Mouse (Mus musculus): Measurements from ENCODE around the gene Samd10. TPM values are rescaled to one million over a fixed set of nuclear protein-coding genes. Genes with fewer than 3 reads are reported as not detected.

The Samd10 gene
- polyA plus RNA-seq, 1 experiment from 2014 or later: 26.3 TPM

DNA sequence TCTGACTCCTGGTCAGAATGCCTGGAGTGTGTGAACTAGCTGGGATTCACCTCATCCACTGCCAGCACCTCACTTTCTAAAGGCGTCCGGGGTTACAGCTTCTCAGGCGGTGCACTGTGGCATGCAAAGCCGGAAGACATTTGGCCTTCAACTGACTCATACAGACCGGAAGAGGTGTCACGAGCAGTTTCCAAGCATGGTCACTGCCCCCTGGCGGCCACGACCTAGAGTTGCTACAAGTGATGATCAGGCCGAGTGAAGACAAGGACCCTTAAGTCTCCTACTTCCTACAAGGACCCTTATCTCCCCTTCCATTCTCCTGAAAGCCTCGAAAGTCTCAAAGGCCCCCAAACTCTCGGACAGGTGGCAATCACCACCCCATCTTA, 18.0 kb downstream of the Samd10 start:
- peak overlapping the region; percentile 96 for H3K4me2 ChIP-seq
- peak overlapping the region; percentile 78 for H3K4me3 ChIP-seq (replicated peaks)
- H3K4me1 ChIP-seq: peaks cover 39% of the 10 kb centered on the region
- peak overlapping the region; percentile 93 for H3K27ac ChIP-seq
- no peaks in the 10 kb centered on the region for H3K27me3 ChIP-seq
- no peaks in the 10 kb centered on the region for H3K9me3 ChIP-seq (replicated peaks)
- WGBS: under 1% methylated on average over 11 of the region's 11 CpGs
- peak; percentile 72 for ATAC-seq (replicated peaks; ENCODE audit: low FRiP score)
- peaks cover 31% of the 10 kb centered on the region for H3K36me3 ChIP-seq
- H3K9ac ChIP-seq: peak overlapping the region; percentile 78

DNA sequence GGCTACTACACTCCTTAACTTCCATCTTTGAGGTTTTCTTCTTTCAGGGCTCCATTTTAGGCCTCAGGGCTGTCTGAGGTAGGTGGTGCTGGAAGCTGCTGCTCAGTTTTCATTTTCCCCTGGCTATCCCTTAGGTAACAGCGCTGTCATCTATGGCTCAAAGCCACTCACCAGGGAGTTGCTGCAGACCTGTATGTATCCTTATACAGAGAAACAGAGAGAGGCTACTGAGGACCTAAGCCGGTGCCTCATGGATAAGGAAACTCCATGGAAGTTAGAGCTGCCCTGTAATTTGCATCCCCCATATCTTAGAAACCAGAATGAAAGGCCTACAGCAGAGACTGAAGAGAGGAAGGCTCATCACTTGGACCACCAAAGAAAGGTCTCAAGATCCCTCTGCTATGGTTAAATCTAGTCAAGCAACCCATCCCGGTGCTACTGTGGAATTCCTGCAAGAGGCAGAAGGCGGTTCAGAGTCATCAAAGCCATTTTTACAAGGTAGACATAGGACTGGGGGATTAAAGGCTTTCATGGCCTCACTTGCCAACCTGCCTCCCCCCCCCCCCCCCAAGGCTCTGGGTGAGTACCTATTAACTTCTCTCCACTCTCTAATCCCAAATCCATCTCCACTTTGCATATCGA, 18.8 kb downstream of the Samd10 start:
- Histone ChIP-seq H3K9me3 (replicated peaks) (no peaks in the 10 kb centered on the region), H3K4me2 (peak overlapping the region; percentile 96), H3K4me3 (replicated peaks) (peak overlapping the region; percentile 78), H3K4me1 (peaks cover 39% of the 10 kb centered on the region), H3K27ac (peak overlapping the region; percentile 93), H3K9ac (peak overlapping the region; percentile 78), H3K27me3 (no peaks in the 10 kb centered on the region), H3K36me3 (peaks cover 23% of the 10 kb centered on the region)
- no peak for ATAC-seq (replicated peaks; ENCODE audit: low FRiP score)
- WGBS: 70% methylated on average over 5 of the region's 5 CpGs

DNA sequence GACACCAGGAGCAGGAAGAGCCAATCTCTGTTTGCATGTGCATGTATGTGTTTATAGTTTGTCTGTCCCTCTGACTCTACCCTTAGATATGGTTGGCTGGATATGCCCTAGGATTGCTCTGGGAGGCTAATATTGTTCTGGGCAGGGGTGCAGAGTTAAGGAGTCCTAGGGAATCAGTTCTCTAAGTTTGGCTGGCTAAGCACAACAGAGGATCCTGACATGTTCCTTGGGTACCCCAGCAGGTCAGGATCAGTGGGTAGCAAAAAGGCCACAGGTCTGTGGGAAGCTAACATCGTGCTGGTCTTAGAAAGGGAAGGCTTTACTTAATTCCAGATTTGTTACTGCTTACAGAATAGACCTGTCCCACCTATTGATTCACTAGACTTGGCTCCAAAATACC, 19.3 kb downstream of the Samd10 start:
- no peak for ATAC-seq (replicated peaks; ENCODE audit: low FRiP score)
- Histone ChIP-seq H3K27ac (peak overlapping the region; percentile 93), H3K9me3 (replicated peaks) (no peaks in the 10 kb centered on the region), H3K36me3 (peaks cover 17% of the 10 kb centered on the region), H3K4me3 (replicated peaks) (no peak overlapping the region), H3K4me1 (peaks cover 39% of the 10 kb centered on the region), H3K9ac (no peak overlapping the region), H3K27me3 (no peaks in the 10 kb centered on the region), H3K4me2 (peak overlapping the region; percentile 22; the same call in 1 of the 2 replicates)
- WGBS: 94% methylated on average over 1 of the region's 1 CpGs

DNA sequence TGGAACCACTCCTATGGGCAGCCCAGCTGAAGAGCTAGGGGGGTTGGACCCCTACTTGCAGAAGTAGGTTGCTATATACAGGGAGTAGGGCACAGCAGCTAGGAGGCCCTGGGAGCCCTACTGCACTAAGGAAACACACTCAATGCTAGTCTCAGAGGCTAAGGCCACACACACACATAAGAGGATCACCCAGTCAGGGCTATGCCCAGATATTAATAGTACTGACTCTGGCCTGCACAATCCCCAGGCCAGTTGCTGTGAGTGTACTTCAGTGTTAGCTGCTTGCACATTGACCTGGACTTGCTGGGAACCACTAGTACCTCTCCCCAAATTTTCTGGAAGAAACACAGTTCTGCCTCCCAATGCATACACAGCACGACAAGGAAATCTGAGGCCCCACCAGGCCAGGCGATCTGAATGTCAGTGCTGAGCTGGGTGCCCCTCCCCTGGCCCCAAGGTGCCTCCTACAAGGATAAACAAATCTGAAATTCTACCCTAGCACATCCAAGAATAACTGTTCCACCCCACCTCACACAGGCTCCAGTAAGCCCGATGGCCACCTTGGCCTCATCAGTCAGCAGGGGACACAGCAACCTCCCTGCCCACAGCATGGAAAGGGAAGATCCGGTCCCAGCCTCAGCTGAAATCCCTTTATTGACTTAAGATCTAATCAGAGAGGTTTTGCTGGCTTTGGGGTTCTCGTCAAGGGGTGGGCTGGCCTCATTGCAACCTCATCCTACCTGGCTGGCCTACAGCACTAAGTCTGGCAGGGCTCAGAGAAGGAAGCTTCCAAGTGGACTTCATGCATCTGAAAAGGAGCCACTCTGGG, 20.0 kb downstream of the Samd10 start:
- 0 out of 2 replicates have a peak overlapping the region, but pooled peaks have one; percentile 18 for H3K9ac ChIP-seq
- no peak overlapping the region for H3K4me3 ChIP-seq (replicated peaks)
- peak; percentile 38 for ATAC-seq (replicated peaks; ENCODE audit: low FRiP score)
- peaks cover 17% of the 10 kb centered on the region for H3K36me3 ChIP-seq
- peak overlapping the region; percentile 93 for H3K27ac ChIP-seq
- H3K27me3 ChIP-seq: no peaks in the 10 kb centered on the region
- H3K4me2 ChIP-seq: peak overlapping the region; percentile 22
- peaks cover 39% of the 10 kb centered on the region for H3K4me1 ChIP-seq
- no peaks in the 10 kb centered on the region for H3K9me3 ChIP-seq (replicated peaks)
- 19% methylated on average over 5 of the region's 5 CpGs for WGBS

DNA sequence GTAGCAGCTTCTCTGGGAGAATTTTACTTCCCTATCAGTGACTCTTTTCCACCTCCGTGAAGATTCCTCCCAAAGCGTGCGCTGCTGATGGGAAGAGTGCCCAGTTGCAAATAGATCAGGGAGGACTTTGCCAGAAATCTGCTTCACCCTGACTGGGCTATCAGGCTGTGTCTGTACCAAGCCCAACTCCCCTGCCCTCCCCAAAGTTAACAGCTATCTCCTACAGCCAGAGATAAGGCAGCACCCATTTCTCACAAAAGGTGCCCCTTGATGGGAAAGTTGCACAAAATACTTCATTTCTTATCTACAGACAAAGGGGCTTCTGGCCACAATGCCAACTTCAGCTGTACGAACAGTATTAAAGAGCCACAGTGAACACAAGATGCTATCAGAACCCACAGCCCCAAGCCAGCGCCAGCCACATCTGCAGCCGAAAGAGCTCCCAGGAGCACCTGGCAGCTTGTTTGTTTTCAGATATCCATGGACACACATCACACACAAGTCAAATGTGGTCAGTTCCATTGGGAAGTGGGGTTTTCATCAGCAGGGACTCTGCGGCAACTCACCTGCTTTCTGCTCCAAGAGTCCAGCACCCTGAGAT, 20.9 kb downstream of the Samd10 start:
- Histone ChIP-seq H3K4me2 (no peak overlapping the region), H3K36me3 (peaks cover 18% of the 10 kb centered on the region; the same call in 1 of the 2 replicates), H3K27me3 (no peaks in the 10 kb centered on the region), H3K27ac (peak overlapping the region; percentile 93; the same call in 1 of the 2 replicates), H3K4me3 (replicated peaks) (no peak overlapping the region), H3K4me1 (peaks cover 39% of the 10 kb centered on the region), H3K9me3 (replicated peaks) (no peaks in the 10 kb centered on the region), H3K9ac (0 out of 2 replicates have a peak overlapping the region, but pooled peaks have one; percentile 18)
- ATAC-seq (replicated peaks; ENCODE audit: low FRiP score): no peak
- WGBS: 70% methylated on average over 7 of the region's 7 CpGs

DNA sequence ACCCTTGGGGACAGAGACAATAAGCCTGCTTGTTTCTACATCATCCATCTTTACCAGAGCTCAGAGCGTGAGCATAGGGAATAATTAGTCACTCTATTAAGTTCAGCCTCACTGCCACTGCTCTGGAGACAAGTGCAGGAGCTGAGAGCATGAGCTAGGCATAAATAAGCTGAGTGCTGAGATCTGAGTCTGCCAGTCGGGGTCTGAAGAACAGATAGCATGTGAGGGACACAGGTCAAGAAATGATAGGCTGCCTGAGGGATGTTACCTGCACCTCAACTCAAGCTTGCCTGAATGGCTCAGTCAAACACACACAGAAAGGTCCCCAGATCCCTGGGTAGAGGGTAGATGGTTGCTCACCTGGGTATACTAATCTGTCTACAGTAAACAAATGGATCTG, 21.9 kb downstream of the Samd10 start:
- Histone ChIP-seq H3K27me3 (no peaks in the 10 kb centered on the region), H3K4me3 (replicated peaks) (no peak overlapping the region), H3K36me3 (peaks cover 24% of the 10 kb centered on the region), H3K27ac (no peak overlapping the region), H3K4me2 (no peak overlapping the region), H3K4me1 (peaks cover 35% of the 10 kb centered on the region), H3K9ac (no peak overlapping the region), H3K9me3 (replicated peaks) (no peaks in the 10 kb centered on the region)
- 66% methylated on average over 2 of the region's 2 CpGs for WGBS
- no peak for ATAC-seq (replicated peaks; ENCODE audit: low FRiP score)

DNA sequence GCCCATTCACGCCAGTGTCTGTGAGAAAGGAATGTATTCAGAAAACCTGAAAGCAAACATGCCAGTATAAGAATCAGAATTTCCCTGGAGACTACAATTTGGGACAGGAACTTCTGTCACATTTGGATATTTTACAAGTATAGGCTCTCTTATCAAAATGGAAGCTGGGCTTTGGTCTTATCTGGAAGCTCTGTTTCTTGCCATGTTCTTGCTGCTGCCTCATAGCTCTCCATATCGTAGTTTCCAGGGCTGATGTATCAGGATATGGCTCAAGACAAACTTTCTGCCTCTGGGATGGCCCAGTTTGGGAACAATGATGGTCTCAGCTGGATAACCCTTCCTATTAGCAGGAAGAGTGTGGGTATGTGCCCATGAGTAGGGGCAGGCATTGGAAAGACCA, 22.4 kb downstream of the Samd10 start:
- Histone ChIP-seq H3K36me3 (peaks cover 27% of the 10 kb centered on the region), H3K4me1 (peaks cover 32% of the 10 kb centered on the region), H3K27me3 (no peaks in the 10 kb centered on the region), H3K27ac (no peak overlapping the region), H3K4me2 (no peak overlapping the region), H3K9me3 (replicated peaks) (no peaks in the 10 kb centered on the region), H3K4me3 (replicated peaks) (no peak overlapping the region), H3K9ac (no peak overlapping the region)
- ATAC-seq (replicated peaks; ENCODE audit: low FRiP score): no peak
- 91% methylated on average over 2 of the region's 2 CpGs for WGBS

DNA sequence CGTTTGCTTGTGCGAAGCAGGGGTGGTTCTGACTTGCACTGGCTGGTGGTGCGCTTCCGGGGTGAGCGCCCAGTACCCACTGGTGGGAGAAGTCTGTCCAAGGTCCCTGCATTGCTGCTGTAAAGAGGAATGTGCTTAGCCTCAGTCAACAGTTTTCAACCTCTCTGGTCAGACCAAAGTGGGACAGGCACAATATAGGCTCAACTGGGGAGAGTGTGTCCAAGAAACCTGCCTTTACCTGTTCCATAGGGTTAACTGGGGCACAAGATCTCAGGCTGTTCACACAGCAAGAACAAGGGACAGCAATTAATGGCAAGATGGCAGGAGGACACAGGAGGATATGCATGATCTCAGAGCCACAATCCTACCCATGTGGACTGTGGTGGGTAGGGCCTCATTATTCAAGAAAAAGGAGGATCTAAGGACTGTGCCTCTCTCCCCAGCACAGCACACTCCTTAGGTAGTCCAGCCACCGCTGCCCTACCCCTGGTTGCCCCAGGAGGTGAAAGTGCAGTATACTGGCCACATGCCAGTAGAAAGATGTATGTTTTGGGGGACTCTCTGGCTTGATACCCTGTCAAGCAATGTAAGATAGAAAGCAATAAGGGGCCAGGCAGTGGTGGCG, 24.0 kb downstream of the Samd10 start:
- H3K4me3 ChIP-seq (replicated peaks): no peak overlapping the region
- H3K9ac ChIP-seq: no peak overlapping the region
- ATAC-seq (replicated peaks; ENCODE audit: low FRiP score): no peak
- no peak overlapping the region for H3K4me2 ChIP-seq
- H3K27ac ChIP-seq: no peak overlapping the region
- no peaks in the 10 kb centered on the region for H3K9me3 ChIP-seq (replicated peaks)
- WGBS: 87% methylated on average over 7 of the region's 7 CpGs
- no peaks in the 10 kb centered on the region for H3K27me3 ChIP-seq
- H3K4me1 ChIP-seq: peaks cover 23% of the 10 kb centered on the region
- H3K36me3 ChIP-seq: peaks cover 27% of the 10 kb centered on the region

DNA sequence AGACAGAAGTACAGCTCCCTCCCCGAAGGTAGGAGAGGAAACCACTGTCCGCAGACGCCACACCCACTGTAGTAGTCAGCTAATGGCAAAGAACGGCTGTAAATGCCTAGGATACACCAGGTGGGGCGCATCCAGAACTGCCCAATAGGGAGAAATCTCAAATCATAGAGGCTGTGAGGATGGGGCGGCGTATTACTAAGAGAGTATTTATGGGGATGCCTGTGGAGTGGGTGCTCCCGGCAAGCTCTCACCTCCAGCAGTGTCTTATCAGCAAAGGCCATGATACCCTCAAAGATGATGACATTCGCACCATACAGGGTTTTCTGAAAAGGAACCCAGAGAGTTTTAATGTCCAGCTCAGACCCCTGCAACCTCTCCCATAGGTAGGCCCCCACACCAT, 25.1 kb downstream of the Samd10 start:
- 91% methylated on average over 9 of the region's 9 CpGs for WGBS
- no peak for ATAC-seq (replicated peaks; ENCODE audit: low FRiP score)
- H3K4me2 ChIP-seq: no peak overlapping the region
- peaks cover 12% of the 10 kb centered on the region for H3K4me1 ChIP-seq
- no peaks in the 10 kb centered on the region for H3K9me3 ChIP-seq (replicated peaks)
- H3K27ac ChIP-seq: no peak overlapping the region
- H3K36me3 ChIP-seq: peaks cover 27% of the 10 kb centered on the region
- no peaks in the 10 kb centered on the region for H3K27me3 ChIP-seq
- no peak overlapping the region for H3K4me3 ChIP-seq (replicated peaks)
- no peak overlapping the region for H3K9ac ChIP-seq

DNA sequence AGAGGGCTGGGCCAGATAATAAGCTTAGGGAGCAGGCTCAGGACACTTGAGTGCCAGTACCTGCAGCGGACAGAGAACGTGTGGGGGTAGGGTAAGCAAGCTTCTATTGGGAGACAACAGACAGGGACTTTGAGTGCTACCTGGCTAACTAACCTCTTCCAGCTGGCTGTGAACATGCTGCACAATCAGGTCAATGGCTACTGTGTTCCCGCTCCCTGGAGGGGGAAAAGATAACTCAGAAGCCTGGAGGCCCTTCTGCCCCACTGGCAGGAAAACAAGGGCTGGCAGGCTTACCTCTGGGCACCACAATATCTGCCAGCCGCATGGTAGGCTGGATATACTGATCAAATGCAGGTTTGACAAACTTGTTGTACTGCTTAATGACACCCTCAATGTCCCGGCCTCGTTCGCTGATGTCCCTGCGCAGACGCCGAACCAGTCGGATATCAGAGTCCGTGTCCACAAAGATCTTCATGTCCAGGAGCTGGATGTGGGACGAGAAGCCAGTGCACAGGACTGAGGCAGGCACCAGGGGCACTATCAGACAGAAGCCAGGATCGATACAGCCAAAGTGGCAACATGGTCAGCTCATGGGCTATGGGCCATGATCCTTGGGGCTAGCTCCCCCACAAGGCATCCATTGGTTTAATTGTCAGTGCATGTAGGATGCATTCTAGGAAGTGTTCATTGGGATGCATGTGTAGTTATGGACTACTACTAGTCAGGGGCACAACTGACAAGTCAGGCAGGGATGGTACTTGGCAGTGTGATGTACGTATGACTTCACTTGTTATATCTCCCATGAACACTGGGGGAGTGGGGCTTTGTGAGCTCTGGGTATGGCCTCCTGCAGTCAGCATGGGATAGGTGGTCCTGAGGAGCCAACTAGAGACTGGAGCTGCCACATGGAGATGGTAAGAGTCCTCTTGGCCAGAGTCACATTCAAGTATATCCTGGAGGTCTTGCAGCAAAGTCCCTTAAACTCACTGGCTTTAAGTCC, 25.8 kb downstream of the Samd10 start:
- Histone ChIP-seq H3K4me3 (replicated peaks) (no peak overlapping the region), H3K9me3 (replicated peaks) (no peaks in the 10 kb centered on the region), H3K27ac (no peak overlapping the region), H3K4me2 (no peak overlapping the region), H3K36me3 (peaks cover 27% of the 10 kb centered on the region), H3K4me1 (peaks cover 5% of the 10 kb centered on the region), H3K9ac (no peak overlapping the region), H3K27me3 (no peaks in the 10 kb centered on the region)
- 91% methylated on average over 15 of the region's 15 CpGs for WGBS
- no peak for ATAC-seq (replicated peaks; ENCODE audit: low FRiP score)

All from kidney, embryonic 15.5 days (tissue).